Mouse (Mus musculus): ENCODE data around the gene Klrg1. TPM values are rescaled to one million over a fixed set of nuclear protein-coding genes. Genes with fewer than 3 reads are reported as not detected.
A peak's percentile ranks its signal among the peaks of the same experiment; 100 is the strongest.

Gene Klrg1
- 0.66 and 0.75 TPM in 2 replicates for polyA plus RNA-seq (2015; fragmentation: Nextera tagmentation; extraction: Ambion mirVana)

DNA sequence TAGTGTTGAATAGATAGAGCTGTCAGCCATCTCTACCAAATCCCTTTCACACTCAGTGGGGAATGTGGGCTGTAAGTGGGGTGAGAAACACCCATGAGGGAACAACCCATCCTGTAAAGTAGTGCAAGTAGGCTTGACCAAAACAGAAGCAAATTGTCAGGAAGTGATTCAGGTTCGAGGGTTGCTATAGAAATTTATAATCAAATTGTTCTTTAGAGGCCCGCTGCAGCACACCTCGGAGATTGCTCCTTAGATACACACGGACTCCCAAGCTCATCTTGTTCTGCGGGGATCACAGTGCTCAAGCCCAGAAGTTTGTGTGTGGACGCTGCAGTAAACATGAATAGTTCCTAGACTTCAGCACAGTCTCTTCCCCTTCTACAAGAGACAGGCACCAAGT is at the start of gene Klrg1:
Gene Klrg1, minus strand, starts transcription at position 101 of the 400 bp plus-strand sequence.
- ATAC-seq (ENCODE audit: low FRiP score, low read depth): no peak

DNA sequence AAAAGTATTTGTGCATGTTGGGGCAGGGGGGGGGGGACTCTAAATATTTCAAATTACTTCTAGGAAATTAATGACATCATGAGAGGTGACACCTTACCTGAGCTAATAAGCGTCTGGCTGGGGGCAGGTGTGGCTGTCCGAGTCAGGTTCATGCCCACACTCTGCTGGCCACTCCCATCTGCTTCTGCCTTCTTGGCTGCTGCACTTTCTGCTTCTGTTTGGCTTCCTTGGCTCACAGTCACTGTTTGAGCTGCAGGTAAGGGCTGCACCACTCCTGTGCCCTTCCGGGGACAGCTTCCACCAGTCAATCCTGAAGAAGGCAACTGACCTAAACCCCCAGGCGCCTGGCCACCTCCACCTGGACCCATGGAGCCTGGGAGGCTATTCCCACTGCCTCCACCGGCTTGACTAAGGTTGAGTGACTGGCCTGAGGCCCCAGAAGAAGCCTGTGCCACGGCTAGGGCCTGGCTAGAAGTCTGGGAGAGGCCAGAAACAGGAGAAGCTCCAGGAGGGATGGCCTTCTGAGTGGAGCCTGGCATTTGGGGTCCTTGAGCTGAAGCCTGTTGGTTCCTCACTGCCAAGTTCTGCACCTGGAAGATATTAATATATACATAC is 42.8 kb upstream of the Klrg1 start:
- Histone ChIP-seq H3K9me3 (no peaks in the 10 kb centered on the region), H3K27ac (replicated peaks) (no peak overlapping the region), H3K9ac (no peak overlapping the region), H3K4me1 (replicated peaks) (no peaks in the 10 kb centered on the region), H3K4me3 (no peak overlapping the region), H3K27me3 (no peaks in the 10 kb centered on the region), H3K4me2 (no peak overlapping the region), H3K36me3 (peaks cover 63% of the 10 kb centered on the region)
- no peak for ATAC-seq (ENCODE audit: low FRiP score, low read depth)
- 95% methylated on average over 6 of the region's 6 CpGs for WGBS

More for the DNA sequence above, at the start of gene Klrg1:
- no peaks in the 10 kb centered on the region for H3K4me1 ChIP-seq (replicated peaks)
- H3K36me3 ChIP-seq: no peaks in the 10 kb centered on the region
- no peak within 1 kb of the TSS for H3K4me2 ChIP-seq
- H3K9me3 ChIP-seq: no peaks in the 10 kb centered on the region
- H3K27me3 ChIP-seq: no peaks in the 10 kb centered on the region
- H3K4me3 ChIP-seq: no peak within 1 kb of the TSS
- no peak within 1 kb of the TSS for H3K9ac ChIP-seq
- H3K27ac ChIP-seq (replicated peaks): no peak within 1 kb of the TSS
- WGBS: 89% methylated on average over 6 of the region's 6 CpGs

DNA sequence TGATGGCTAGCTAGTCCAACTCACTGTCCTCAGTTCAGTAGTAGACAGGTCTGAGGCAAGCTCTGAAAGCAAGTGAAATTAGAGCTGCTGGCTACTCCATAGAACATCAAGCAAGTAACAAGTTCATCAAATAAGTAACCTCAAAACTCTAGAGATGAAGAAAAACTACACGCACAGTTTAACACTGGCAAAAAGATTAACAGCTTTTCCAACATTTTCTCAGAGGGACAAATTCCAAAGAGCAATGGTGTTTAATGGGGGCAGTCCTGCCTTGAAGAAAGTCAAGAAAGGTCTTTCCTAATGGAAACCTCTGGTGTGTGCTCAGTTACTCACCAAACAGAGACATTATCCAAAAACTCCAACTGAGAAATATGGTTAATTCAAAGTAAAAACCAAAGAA is 36.0 kb upstream of the Klrg1 start:
- H3K27me3 ChIP-seq: no peaks in the 10 kb centered on the region
- no peak for ATAC-seq (ENCODE audit: low FRiP score, low read depth)
- no peak overlapping the region for H3K4me2 ChIP-seq
- no peaks in the 10 kb centered on the region for H3K9me3 ChIP-seq
- H3K4me3 ChIP-seq: no peak overlapping the region
- H3K9ac ChIP-seq: no peak overlapping the region
- peaks cover 89% of the 10 kb centered on the region for H3K36me3 ChIP-seq
- 94% methylated on average over 1 of the region's 1 CpGs for WGBS
- H3K27ac ChIP-seq (replicated peaks): no peak overlapping the region
- H3K4me1 ChIP-seq (replicated peaks): no peaks in the 10 kb centered on the region

DNA sequence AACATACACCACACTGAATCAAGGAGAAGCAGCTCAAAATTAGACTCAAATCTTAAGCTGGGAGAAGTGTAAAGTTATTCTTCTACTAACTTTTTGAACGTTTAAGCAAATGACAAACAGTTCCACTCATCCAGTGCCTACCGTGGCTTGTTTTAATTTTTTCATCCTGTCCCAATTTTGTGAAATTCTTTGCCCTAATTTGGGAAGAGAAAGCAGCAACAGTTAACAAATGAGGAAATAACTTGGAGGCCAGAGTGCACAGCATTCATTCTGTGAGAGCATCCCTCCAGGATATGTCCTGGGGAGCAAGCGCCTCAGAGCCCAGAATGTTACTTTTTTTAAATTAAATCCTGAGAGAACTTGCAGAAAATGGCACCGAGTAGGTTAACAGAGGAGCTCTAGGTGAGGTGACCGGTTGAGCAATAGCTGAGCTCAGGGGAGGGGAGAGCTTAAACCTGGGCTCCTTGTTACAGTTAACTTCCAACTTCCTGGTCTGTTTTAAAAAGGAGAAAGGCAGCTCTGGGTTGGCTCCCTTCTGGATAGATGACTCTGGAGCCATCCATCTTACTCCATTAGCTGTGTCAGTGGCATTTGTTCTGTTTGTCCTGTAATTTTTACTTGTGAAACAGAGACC is 27.6 kb upstream of the Klrg1 start:
- Histone ChIP-seq H3K4me1 (replicated peaks) (peaks cover 20% of the 10 kb centered on the region), H3K36me3 (peaks cover 28% of the 10 kb centered on the region), H3K27ac (replicated peaks) (no peak overlapping the region), H3K4me3 (peak overlapping the region; percentile 87; the same call in 1 of the 2 replicates), H3K9me3 (no peaks in the 10 kb centered on the region), H3K9ac (peak overlapping the region; percentile 76), H3K4me2 (peak overlapping the region; percentile 74), H3K27me3 (no peaks in the 10 kb centered on the region)
- WGBS: 77% methylated on average over 5 of the region's 5 CpGs
- ATAC-seq (ENCODE audit: low FRiP score, low read depth): no peak

DNA sequence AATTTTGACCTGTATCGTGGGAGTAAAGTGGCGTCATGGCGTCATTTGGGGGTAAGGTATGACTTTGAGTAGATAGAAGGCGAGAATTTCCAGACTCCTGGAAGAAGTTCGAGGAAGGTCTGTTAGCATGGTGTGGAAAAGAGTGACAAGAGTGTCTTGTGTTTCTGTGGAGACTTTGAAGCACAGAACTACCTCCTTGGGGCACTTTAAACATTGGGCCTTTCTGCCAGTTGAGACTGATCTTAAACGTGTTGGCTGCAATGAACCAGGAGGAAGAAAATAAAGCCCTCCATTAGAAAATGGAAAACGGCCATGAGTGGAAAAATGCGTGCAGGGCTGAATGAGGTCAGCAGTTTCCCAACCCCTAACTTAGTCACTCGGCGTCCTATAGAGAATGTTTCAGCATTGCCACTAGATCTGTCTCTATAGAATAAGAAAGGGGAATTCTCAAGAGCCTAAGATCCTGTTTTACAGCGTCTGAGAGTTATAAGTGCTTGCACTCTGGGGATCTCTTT is 26.8 kb upstream of the Klrg1 start:
- H3K4me1 ChIP-seq (replicated peaks): peaks cover 20% of the 10 kb centered on the region
- H3K9ac ChIP-seq: peak overlapping the region; percentile 76
- peaks cover 20% of the 10 kb centered on the region for H3K36me3 ChIP-seq
- peak overlapping the region; percentile 87 for H3K4me3 ChIP-seq
- H3K4me2 ChIP-seq: peak overlapping the region; percentile 74
- H3K27me3 ChIP-seq: no peaks in the 10 kb centered on the region
- H3K27ac ChIP-seq (replicated peaks): no peak overlapping the region
- 16% methylated on average over 11 of the region's 11 CpGs for WGBS
- no peak for ATAC-seq (ENCODE audit: low FRiP score, low read depth)
- no peaks in the 10 kb centered on the region for H3K9me3 ChIP-seq

DNA sequence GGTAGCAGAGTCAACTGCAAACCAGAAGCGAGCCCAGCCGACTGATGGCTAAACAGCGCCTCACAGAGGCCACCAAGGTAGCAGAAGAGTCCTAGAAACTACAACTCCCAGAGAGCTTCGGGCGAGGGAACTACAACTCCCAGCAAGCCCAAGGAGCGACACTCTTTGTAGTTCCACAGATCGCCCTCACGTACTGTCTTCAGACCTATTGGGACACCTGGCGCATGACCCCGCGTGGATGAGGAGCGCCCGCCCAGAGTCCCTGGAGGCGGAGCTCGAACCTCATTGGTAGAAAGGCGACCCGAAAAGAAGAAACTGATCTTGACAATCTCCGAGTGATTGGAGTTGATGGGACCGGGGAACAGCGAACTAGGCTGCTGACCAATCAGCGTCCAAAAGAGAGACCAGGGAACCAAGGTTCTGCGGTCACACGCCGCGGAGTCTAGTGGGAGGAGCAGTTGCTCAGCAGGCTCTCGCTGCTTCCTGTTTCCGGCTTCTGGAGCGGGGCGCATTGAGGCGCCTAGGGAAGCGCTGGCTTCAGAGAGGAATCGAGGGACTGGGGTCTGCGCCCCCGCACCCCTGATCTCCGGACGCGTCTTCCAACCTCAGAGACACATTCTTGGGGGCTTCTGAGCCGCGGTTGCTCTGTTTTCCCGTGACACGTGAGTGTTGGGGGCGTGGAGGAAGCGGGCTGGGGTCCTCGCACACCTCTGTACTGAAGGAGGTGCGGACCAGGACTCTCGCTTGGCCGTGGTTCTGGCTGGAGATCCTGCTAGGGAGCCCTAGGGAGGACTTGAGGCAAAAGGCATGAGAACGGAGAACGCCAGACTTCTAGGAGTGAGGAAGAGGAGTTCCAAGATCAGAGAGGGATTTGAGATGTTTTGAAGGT is 26.1 kb upstream of the Klrg1 start, which contains the start of gene M6pr:
Gene M6pr, plus strand, starts transcription at position 216 of the 889 bp plus-strand sequence.
- Histone ChIP-seq H3K27ac (replicated peaks) (peak within 1 kb of the TSS; percentile 77), H3K36me3 (peaks cover 13% of the 10 kb centered on the region), H3K9me3 (no peaks in the 10 kb centered on the region), H3K4me3 (peak within 1 kb of the TSS; percentile 87), H3K27me3 (no peaks in the 10 kb centered on the region), H3K9ac (peak within 1 kb of the TSS; percentile 76), H3K4me2 (peak within 1 kb of the TSS; percentile 74), H3K4me1 (replicated peaks) (peaks cover 20% of the 10 kb centered on the region)
- WGBS: under 1% methylated on average over 49 of the region's 49 CpGs
- peak; percentile 99 for ATAC-seq (ENCODE audit: low FRiP score, low read depth)

DNA sequence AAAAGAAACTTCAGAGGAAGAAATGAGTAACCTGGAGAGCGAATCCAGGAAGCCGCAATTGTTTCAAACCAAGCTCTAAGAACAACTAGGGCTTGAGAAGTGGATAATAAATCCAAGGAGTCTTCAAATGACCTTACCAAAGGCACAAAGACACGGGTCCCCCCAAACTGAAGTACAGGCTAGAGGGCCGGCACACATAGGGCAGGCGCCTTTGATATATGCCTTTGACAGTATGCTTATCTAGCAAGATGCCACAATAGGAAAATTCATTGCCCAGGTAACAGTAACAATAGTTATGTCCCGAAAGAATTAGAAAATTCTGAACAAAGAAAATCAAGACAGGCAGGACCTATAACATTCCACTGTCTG is 25.4 kb upstream of the Klrg1 start:
- peak overlapping the region; percentile 87; the same call in 1 of the 2 replicates for H3K4me3 ChIP-seq
- 66% methylated on average over 6 of the region's 6 CpGs for WGBS
- peaks cover 7% of the 10 kb centered on the region for H3K36me3 ChIP-seq
- 0 out of 2 replicates have a peak overlapping the region, but pooled peaks have one; percentile 47 for H3K27ac ChIP-seq (replicated peaks)
- peaks cover 20% of the 10 kb centered on the region for H3K4me1 ChIP-seq (replicated peaks)
- H3K4me2 ChIP-seq: peak overlapping the region; percentile 13; the same call in 1 of the 2 replicates
- no peaks in the 10 kb centered on the region for H3K27me3 ChIP-seq
- H3K9me3 ChIP-seq: no peaks in the 10 kb centered on the region
- ATAC-seq (ENCODE audit: low FRiP score, low read depth): no peak
- no peak overlapping the region; the same call in 1 of the 2 replicates for H3K9ac ChIP-seq

DNA sequence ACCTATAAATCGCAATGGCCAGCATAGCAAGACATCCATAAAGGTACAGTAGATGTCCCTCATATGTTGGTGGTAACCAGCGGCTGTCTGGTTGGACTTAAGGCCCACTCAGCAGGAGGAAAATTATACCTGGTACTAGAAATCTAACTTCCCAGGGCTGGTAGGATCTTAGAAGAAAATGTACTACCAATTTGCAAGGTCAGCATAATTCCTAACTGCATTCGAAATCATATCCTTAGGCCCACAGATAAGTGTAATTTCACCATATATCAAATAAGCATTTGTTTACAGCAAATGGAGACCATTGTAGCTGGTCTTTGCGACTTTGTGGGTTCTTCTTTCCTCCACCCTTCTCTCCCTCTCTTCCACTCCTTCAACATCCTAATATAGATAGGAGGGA is 24.0 kb upstream of the Klrg1 start:
- Histone ChIP-seq H3K36me3 (no peaks in the 10 kb centered on the region), H3K4me3 (no peak overlapping the region), H3K27me3 (no peaks in the 10 kb centered on the region), H3K27ac (replicated peaks) (no peak overlapping the region), H3K4me2 (no peak overlapping the region), H3K9me3 (no peaks in the 10 kb centered on the region), H3K9ac (no peak overlapping the region), H3K4me1 (replicated peaks) (peaks cover 20% of the 10 kb centered on the region)
- 90% methylated on average over 4 of the region's 4 CpGs for WGBS
- ATAC-seq (ENCODE audit: low FRiP score, low read depth): no peak

DNA sequence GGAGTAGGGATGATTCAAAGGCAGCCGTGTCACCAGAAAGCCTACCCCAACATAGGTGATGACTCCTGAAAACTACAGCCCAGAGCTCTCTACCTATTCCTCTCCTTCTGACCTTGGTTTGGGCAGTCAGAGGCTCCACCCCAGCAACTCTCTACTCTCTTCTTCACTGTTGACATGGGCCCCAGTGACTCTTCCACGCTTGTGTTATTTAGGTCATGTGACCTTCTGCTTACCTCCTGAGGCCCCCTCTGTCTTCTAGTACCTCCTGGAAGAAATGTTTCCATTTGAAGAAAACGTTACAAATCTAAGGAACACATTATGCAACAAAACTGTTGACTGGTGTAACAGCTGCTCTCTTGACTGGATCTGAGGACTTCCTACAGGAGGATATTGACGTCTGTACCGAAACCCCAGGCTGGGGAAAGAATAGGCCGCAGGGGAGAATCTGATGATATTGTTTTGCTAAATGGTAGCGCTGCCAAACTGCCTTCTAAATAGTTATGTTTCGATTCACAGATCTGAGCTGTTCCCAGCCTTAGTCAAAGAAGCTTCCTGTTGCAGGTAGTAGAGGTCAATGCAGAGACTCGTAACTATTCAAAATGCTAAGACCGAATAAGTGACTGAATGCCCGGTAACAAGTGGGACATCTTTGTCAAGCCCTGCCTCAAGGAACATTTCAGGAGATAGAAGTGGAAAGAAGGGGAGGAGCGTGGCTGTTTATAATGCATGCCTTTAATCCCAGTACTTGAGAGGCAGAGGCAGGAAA is 22.3 kb upstream of the Klrg1 start:
- Histone ChIP-seq H3K36me3 (no peaks in the 10 kb centered on the region), H3K9me3 (no peaks in the 10 kb centered on the region), H3K27ac (replicated peaks) (no peak overlapping the region), H3K4me1 (replicated peaks) (peaks cover 7% of the 10 kb centered on the region), H3K4me2 (no peak overlapping the region), H3K27me3 (no peaks in the 10 kb centered on the region), H3K9ac (no peak overlapping the region), H3K4me3 (no peak overlapping the region)
- WGBS: 85% methylated on average over 12 of the region's 12 CpGs
- ATAC-seq (ENCODE audit: low FRiP score, low read depth): no peak

DNA sequence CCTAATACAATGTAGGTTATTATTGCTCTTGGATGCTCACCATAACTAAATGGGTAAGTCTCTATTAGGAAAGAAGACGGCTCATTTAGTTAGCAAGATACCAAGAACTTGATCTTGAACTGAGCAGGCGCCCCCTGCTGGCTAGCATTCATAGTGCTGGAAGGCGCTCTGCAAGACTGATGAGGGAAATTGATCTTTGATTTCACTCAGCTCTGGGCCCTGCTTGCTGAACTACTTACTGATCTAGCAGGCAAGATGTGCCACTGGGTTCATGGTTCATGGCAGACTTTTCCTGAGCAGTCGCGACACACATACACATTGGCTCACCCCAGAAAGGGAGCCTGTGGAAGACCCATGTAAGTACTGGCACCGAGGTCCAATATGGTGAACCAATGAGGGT is 21.7 kb upstream of the Klrg1 start:
- no peaks in the 10 kb centered on the region for H3K36me3 ChIP-seq
- 27% methylated on average over 6 of the region's 6 CpGs for WGBS
- H3K9ac ChIP-seq: no peak overlapping the region
- no peak for ATAC-seq (ENCODE audit: low FRiP score, low read depth)
- no peak overlapping the region for H3K4me2 ChIP-seq
- no peaks in the 10 kb centered on the region for H3K9me3 ChIP-seq
- H3K4me1 ChIP-seq (replicated peaks): peaks cover under 1% of the 10 kb centered on the region
- H3K4me3 ChIP-seq: no peak overlapping the region
- H3K27me3 ChIP-seq: no peaks in the 10 kb centered on the region
- no peak overlapping the region for H3K27ac ChIP-seq (replicated peaks)

DNA sequence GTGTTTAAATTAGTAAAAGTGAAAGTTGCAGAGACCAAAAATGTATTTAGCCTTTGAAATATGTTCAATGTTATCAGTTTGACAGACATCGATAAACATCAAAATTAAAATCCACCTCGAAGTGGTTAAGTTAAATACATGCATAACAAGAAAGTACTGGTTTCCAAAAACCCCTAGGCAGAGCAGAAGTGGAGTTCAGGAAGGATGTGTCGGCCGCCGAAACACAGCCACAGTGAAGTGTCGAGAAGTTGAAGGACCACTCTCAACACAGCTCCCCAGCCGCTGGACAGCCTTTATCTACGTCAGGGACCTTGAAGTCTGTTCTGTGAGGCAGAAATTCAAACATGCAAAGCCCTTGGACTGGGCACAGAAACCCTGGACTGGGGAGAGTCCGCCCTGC is 20.8 kb upstream of the Klrg1 start:
- 83% methylated on average over 9 of the region's 9 CpGs for WGBS
- no peak overlapping the region for H3K4me3 ChIP-seq
- no peaks in the 10 kb centered on the region for H3K36me3 ChIP-seq
- H3K9me3 ChIP-seq: no peaks in the 10 kb centered on the region
- no peak overlapping the region for H3K4me2 ChIP-seq
- ATAC-seq (ENCODE audit: low FRiP score, low read depth): no peak
- H3K4me1 ChIP-seq (replicated peaks): no peaks in the 10 kb centered on the region
- H3K9ac ChIP-seq: no peak overlapping the region
- H3K27me3 ChIP-seq: no peaks in the 10 kb centered on the region
- H3K27ac ChIP-seq (replicated peaks): no peak overlapping the region
